Mouse (Mus musculus): ENCODE data around the gene Gm11084. TPM values are rescaled to one million over a fixed set of nuclear protein-coding genes. Genes with fewer than 3 reads are reported as not detected.
A peak's percentile ranks its signal among the peaks of the same experiment; 100 is the strongest.
"Not testable (repeated sequence)": the region's sequence is repeated elsewhere in the genome, so short reads cannot be mapped to it uniquely, and the experiment has no call there.

The Gm11084 gene
- total and polyA plus RNA-seq, 2 experiments: not detected

GRCm38 (mm10) chr2:73021046-73021445, 34.5 kb upstream of the Gm11084 start:
- Histone ChIP-seq H3K4me3 (ENCODE audit: insufficient read depth, low read depth, low read length) (no peak overlapping the region), H3K36me3 (ENCODE audit: control insufficient read depth, insufficient read depth, low read length) (no peaks in the 10 kb centered on the region), H3K27me3 (ENCODE audit: control insufficient read depth, insufficient read depth, low read length) (no peaks in the 10 kb centered on the region), H3K4me1 (ENCODE audit: control insufficient read depth, insufficient read depth, low read length) (no peaks in the 10 kb centered on the region), H3K27ac (replicated peaks; ENCODE audit: insufficient read depth, low read depth, low read length) (no peak overlapping the region), H3K79me2 (ENCODE audit: control insufficient read depth, insufficient read depth, low read length) (no peaks in the 10 kb centered on the region), H3K9ac (ENCODE audit: low read depth, low read length) (no peak overlapping the region)
- TF ChIP-seq CTCF (IDR thresholded peaks at IDR 0.05; ENCODE audit: low read depth, low read length): no peak
- TF ChIP-seq POLR2A (IDR thresholded peaks at IDR 0.05; ENCODE audit: extremely low read depth, insufficient read depth, low read length): no peak
- no peak for DNase-seq (ENCODE audit: extremely low read depth, low read depth, low spot score)
- WGBS: 84% methylated on average over 6 of the region's 6 CpGs

- no peaks in the 10 kb centered on the region for H3K79me2 ChIP-seq (ENCODE audit: control insufficient read depth, insufficient read depth, low read length)
- H3K4me1 ChIP-seq (ENCODE audit: control insufficient read depth, insufficient read depth, low read length): no peaks in the 10 kb centered on the region
- peak; percentile 15 for DNase-seq (ENCODE audit: extremely low read depth, low read depth, low spot score)
- WGBS: 64% methylated on average over 9 of the region's 9 CpGs
- no peaks in the 10 kb centered on the region for H3K27me3 ChIP-seq (ENCODE audit: control insufficient read depth, insufficient read depth, low read length)
- no peak overlapping the region for H3K4me3 ChIP-seq (ENCODE audit: insufficient read depth, low read depth, low read length)
- no peak overlapping the region for H3K27ac ChIP-seq (replicated peaks; ENCODE audit: insufficient read depth, low read depth, low read length)
- H3K36me3 ChIP-seq (ENCODE audit: control insufficient read depth, insufficient read depth, low read length): no peaks in the 10 kb centered on the region
- no peak overlapping the region for H3K9ac ChIP-seq (ENCODE audit: low read depth, low read length)
- TF ChIP-seq POLR2A (IDR thresholded peaks at IDR 0.05; ENCODE audit: extremely low read depth, insufficient read depth, low read length): no peak
Observed at GRCm38 (mm10) chr2:73019371-73020146, 33.0 kb upstream of the Gm11084 start.

- H3K27me3 ChIP-seq (ENCODE audit: control insufficient read depth, insufficient read depth, low read length); H3K36me3 ChIP-seq (ENCODE audit: control insufficient read depth, insufficient read depth, low read length); H3K27ac ChIP-seq (replicated peaks; ENCODE audit: insufficient read depth, low read depth, low read length); H3K4me3 ChIP-seq (ENCODE audit: insufficient read depth, low read depth, low read length); H3K79me2 ChIP-seq (ENCODE audit: control insufficient read depth, insufficient read depth, low read length); H3K9ac ChIP-seq (ENCODE audit: low read depth, low read length); H3K4me1 ChIP-seq (ENCODE audit: control insufficient read depth, insufficient read depth, low read length): not testable (repeated sequence)
- 24% methylated on average over 9 of the region's 9 CpGs for WGBS
- DNase-seq (ENCODE audit: extremely low read depth, low read depth, low spot score): peak; percentile 17
Observed at GRCm38 (mm10) chr2:73014063-73014462, 27.5 kb upstream of the Gm11084 start.

GRCm38 (mm10) chr2:73012636-73013035, 26.1 kb upstream of the Gm11084 start:
- H3K9ac ChIP-seq (ENCODE audit: low read depth, low read length): no peak overlapping the region
- no peak for DNase-seq (ENCODE audit: extremely low read depth, low read depth, low spot score)
- H3K4me3 ChIP-seq (ENCODE audit: insufficient read depth, low read depth, low read length): no peak overlapping the region
- H3K36me3 ChIP-seq (ENCODE audit: control insufficient read depth, insufficient read depth, low read length): no peaks in the 10 kb centered on the region
- H3K27ac ChIP-seq (replicated peaks; ENCODE audit: insufficient read depth, low read depth, low read length): no peak overlapping the region
- TF ChIP-seq POLR2A (IDR thresholded peaks at IDR 0.05; ENCODE audit: extremely low read depth, insufficient read depth, low read length) (no peak), CTCF (IDR thresholded peaks at IDR 0.05; ENCODE audit: low read depth, low read length) (no peak)
- H3K79me2 ChIP-seq (ENCODE audit: control insufficient read depth, insufficient read depth, low read length): no peaks in the 10 kb centered on the region
- 78% methylated on average over 19 of the region's 20 CpGs for WGBS
- H3K4me1 ChIP-seq (ENCODE audit: control insufficient read depth, insufficient read depth, low read length): no peaks in the 10 kb centered on the region
- H3K27me3 ChIP-seq (ENCODE audit: control insufficient read depth, insufficient read depth, low read length): no peaks in the 10 kb centered on the region

- no peak overlapping the region for H3K4me3 ChIP-seq (ENCODE audit: insufficient read depth, low read depth, low read length)
- 92% methylated on average over 9 of the region's 9 CpGs for WGBS
- peaks cover 2% of the 10 kb centered on the region; the same call in 1 of the 2 replicates for H3K4me1 ChIP-seq (ENCODE audit: control insufficient read depth, insufficient read depth, low read length)
- no peak overlapping the region for H3K27ac ChIP-seq (replicated peaks; ENCODE audit: insufficient read depth, low read depth, low read length)
- H3K36me3 ChIP-seq (ENCODE audit: control insufficient read depth, insufficient read depth, low read length): no peaks in the 10 kb centered on the region
- H3K79me2 ChIP-seq (ENCODE audit: control insufficient read depth, insufficient read depth, low read length): no peaks in the 10 kb centered on the region
- no peaks in the 10 kb centered on the region for H3K27me3 ChIP-seq (ENCODE audit: control insufficient read depth, insufficient read depth, low read length)
- no peak for DNase-seq (ENCODE audit: extremely low read depth, low read depth, low spot score)
- no peak overlapping the region for H3K9ac ChIP-seq (ENCODE audit: low read depth, low read length)
- TF ChIP-seq POLR2A (IDR thresholded peaks at IDR 0.05; ENCODE audit: extremely low read depth, insufficient read depth, low read length): no peak
Observed at GRCm38 (mm10) chr2:73007472-73007871, 21.0 kb upstream of the Gm11084 start.

- TF ChIP-seq POLR2A (IDR thresholded peaks at IDR 0.05; ENCODE audit: extremely low read depth, insufficient read depth, low read length): no peak
- TF ChIP-seq CTCF (IDR thresholded peaks at IDR 0.05; ENCODE audit: low read depth, low read length): no peak
- 31% methylated on average over 3 of the region's 3 CpGs for whole genome bisulfite sequencing
- DNase-seq (ENCODE audit: extremely low read depth, low read depth, low spot score): peak; percentile 76
- Histone ChIP-seq H3K27ac (replicated peaks; ENCODE audit: insufficient read depth, low read depth, low read length) (peak overlapping the region; percentile 61), H3K27me3 (ENCODE audit: control insufficient read depth, insufficient read depth, low read length) (no peaks in the 10 kb centered on the region), H3K36me3 (ENCODE audit: control insufficient read depth, insufficient read depth, low read length) (no peaks in the 10 kb centered on the region), H3K79me2 (ENCODE audit: control insufficient read depth, insufficient read depth, low read length) (no peaks in the 10 kb centered on the region), H3K4me1 (ENCODE audit: control insufficient read depth, insufficient read depth, low read length) (peaks cover 2% of the 10 kb centered on the region; the same call in 1 of the 2 replicates), H3K4me3 (ENCODE audit: insufficient read depth, low read depth, low read length) (no peak overlapping the region), H3K9ac (ENCODE audit: low read depth, low read length) (no peak overlapping the region)
Observed at GRCm38 (mm10) chr2:73005611-73006515, 19.3 kb upstream of the Gm11084 start.
